Mouse (Mus musculus) adipocyte (in vitro differentiated cells): ENCODE measurements around the gene Tfeb.

Experiments
- DNase-seq: peaks from one replicate; pipeline ENCODE4 v3.0.0-alpha.2; 2016; ENCODE audit warnings: low spot score

Tfeb gene

GRCm38 (mm10) chr17:47712889-47713571 lies 23.8 kb upstream of the Tfeb start:
- DNase-seq, result no peak

DNA sequence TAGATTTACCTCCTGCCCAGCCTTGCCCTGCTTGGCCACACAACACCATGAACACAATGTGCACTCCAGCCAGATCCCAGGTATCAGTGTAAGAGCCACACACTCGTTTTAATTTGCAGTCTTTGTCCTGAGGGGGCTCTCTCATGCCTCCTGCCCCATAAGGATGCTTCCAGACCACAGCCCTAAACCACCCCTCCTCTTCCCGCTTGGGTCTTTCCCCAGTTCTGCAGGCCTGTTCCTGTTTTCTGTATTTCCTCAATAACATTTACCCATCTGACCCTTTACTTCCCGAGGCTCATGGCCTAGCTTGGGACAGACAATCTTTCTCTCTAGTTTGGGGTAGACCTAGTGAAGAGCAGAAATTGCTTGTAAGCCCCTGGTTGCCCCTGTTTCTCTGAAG lies 21.8 kb upstream of the Tfeb start:
- no peak for DNase-seq

- DNase-seq, result no peak
Observed at GRCm38 (mm10) chr17:47721183-47721582, 15.6 kb upstream of the Tfeb start.

DNA sequence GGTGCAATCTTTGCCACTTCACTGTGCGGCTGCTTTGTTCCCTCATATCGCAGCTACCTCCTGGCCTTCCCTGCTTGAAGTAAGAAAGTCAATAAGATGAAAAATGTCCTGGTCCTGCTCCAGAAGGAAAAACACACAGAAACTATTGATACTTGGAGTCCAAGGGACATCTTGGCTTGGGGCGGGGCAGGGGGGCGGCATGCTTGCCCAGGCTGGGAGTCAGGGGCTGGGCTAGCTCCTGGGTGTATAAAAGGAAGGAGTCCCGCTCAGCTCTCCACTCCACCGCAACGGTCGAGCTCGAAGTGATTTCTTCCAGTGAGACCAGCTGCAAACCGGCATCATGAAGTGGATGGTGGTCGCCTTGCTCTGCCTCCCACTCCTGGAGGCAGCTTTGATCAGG lies 10.3 kb upstream of the Tfeb start, which contains the start of gene Pgc:
Gene Pgc, plus strand, starts transcription at position 277 of the 400 bp plus-strand sequence.
- DNase-seq, result no peak

DNA sequence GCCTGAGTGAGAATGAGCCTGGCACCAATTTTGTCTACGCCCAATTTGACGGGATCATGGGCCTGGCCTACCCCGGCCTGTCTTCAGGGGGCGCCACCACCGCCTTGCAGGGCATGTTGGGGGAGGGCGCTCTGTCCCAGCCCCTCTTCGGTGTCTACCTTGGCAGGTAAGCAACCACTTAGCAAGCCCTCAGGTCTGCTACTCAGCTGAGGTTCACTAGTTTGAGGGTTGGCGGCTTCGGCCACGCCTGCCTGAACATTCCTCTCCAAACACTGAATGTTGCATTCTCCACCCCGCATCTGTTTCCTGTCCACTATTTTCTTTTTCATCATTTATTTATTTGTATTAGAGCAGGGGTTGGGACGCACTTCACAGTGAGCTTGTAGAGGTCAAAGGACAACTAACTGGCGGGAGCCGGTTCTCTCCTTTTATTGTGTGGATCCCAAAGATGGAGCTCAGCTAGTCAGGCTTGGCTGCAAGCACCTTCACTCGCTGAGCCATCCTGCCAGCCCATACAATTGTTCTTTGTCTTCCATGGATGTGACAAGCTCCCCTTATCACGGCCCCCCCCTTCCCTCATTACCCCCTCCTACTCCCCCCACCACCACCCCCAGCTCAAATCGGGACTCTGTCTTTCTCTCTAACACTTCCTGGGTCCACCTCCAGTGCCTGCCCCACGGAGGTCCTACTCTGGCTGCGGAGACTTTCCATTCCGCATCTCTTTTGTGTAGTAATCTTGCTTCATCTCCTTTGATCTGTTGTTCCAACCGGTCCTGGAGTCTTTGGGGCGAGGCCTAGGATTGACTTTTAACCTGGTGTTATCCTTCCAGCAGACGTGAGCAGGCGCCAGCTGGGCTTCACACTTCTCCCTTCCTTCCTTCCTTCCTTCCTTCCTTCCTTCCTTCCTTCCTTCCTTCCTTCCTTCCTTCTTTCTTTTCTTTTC lies 5.9 kb upstream of the Tfeb start:
- DNase-seq, result no peak

DNA sequence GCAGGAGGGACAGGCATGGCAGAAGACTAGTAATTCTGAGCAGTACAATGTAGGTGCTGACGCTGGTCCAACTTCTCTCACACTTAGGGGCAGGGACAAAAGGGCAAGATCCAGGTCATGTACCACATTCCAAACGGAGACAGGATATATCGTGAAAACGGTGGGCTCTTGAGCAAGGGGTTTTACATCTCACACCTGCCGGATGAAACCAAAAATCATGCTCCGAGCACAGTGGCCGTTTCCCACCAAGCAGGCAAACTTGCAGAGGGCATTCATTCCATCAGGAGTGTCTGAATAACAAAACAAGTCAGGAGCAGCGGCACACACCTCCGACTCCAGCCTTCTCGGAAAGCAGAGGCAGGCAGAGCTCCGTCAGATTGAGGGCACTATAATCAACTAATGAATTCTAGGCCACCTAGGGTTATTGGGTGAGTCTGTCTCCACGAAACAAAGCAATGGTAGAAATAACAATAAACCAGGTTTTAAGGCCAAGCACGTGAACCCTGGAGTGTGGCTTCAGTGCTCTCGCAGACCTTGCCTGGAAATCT lies 1.2 kb upstream of the Tfeb start:
- DNase-seq, result no peak

GRCm38 (mm10) chr17:47737271-47738065 lies 638 bp downstream of the Tfeb start:
- peak; percentile 83 for DNase-seq

- no peak for DNase-seq
Observed at GRCm38 (mm10) chr17:47738066-47738878, 1.4 kb downstream of the Tfeb start.

DNA sequence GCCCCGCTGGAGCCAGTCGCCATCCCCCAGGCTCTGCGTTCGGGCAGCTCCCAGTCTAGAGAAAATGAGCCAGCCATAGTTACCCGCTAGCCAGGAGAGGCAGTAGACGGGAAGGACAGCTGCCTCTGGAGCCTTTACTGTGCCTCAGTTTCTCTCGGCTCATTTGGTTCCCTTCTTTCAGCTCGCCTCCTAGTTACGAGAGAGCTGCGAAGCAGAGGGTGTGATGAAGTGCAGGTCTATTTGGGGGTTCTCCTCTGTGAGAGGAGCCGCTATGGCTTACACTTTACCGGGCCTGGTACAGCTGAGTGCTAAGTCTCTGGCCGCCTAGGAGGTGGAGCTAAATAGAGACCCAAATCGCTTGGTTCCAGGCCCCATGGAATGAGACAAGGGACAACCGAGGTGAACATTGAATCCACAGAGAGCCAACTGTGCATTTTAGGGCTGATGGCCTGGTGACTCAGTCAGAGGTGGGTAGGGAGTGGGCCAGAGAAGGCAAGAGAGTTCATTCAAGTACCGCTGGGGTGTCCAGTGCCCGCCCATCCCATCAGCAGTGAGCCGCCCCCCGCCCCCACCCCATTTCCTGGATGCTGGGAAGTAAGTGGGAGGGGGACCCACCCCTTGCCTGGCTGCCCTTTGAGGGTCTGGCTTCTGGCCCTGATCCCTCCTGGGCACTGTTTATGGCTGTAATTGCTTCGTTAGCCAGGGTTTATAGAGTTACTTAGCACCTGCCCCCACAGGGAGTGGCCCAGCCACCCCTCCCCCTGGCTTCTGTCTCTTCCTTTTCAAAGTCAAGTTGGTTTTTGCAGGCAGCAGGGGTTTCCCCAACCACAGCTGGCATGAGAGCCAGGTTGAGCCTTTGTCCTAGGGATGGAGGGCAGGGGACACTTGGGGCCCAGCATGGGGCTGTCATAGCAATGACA lies 2.3 kb downstream of the Tfeb start:
- DNase-seq, result no peak

DNA sequence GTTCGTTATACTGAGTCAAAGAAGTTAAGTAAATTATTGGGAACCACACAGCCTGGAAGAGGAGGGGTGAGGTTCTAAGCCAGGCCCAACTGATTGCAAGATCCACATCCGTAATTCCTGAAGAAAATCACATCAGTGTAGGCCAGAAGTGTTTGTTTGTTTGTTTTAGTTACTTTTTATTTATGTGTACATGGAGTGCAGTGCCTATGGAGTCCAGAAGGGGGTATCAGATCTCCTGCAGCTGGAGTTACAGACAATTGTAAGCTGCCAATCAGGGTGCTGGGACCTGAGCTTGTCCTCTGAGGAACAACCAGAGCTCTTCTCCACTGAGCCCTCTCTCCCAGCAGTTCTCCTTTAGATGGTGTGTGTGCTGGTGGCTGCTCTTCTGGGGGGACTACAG lies 3.4 kb downstream of the Tfeb start:
- DNase-seq, result peak; percentile 22

GRCm38 (mm10) chr17:47742991-47743734 lies 6.3 kb downstream of the Tfeb start:
- DNase-seq, result no peak

DNA sequence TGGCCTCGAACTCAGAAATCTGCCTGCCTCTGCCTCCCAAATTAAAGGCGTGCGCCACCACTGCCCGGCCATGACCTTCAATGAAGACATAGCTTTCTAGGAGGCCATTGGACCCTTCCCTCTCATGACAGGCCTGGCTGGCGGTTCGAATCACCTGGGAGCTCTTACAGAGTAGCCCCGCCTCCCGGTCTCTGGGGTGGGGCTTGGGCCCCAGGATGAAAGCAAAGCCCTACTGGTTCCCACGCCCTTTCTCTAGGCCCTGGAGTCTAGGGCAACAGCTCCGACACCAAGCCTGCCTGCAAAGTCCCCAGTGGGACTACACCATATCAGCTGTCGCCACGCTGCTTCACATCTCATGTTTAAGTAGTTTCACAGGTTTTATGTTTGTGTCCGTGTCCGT lies 7.3 kb downstream of the Tfeb start:
- no peak for DNase-seq

- no peak for DNase-seq
Observed at GRCm38 (mm10) chr17:47744746-47745368, 8.0 kb downstream of the Tfeb start.

- peak; percentile 84 for DNase-seq
Observed at GRCm38 (mm10) chr17:47748791-47749553, 12.1 kb downstream of the Tfeb start.

- no peak for DNase-seq
Observed at GRCm38 (mm10) chr17:47749626-47750025, 12.8 kb downstream of the Tfeb start.

DNA sequence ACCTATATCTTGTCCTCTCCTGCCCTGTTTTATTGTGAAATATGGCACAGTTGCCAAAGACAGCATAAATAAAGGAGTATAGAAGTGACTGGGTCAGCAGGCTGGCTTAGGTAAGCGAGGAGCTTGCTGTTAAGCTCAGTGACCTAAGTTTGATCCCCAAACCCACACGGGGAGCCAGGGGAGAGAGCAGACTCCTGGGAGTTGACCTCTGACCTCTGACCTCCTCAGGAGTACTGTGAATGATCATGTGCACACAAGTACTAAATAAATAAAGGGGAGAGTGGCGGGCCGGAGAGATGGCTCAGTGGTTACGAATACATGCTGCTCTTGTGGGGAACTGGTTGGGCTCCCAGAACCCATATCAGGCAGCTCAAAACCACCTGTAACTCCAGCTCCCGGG lies 13.3 kb downstream of the Tfeb start:
- DNase-seq, result peak; percentile 18

DNA sequence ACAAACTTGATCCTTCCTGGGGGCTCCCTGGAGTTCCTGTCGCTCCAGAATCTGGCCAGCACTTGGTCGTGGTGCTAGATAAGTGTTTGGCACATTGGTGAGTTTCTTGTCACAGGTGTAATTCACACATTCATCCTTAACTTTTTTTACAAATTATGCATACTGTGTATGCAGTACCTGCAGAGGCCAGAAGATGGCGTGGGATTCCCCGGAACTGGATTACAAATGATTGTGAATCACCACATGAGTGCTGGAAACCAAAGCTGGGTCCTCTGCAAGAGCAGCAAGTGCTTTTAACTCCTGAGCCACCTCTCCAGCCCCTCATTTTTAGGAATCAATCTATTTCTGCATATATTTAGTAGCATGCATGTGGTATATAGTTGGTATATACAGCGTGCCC lies 15.0 kb downstream of the Tfeb start:
- no peak for DNase-seq

DNA sequence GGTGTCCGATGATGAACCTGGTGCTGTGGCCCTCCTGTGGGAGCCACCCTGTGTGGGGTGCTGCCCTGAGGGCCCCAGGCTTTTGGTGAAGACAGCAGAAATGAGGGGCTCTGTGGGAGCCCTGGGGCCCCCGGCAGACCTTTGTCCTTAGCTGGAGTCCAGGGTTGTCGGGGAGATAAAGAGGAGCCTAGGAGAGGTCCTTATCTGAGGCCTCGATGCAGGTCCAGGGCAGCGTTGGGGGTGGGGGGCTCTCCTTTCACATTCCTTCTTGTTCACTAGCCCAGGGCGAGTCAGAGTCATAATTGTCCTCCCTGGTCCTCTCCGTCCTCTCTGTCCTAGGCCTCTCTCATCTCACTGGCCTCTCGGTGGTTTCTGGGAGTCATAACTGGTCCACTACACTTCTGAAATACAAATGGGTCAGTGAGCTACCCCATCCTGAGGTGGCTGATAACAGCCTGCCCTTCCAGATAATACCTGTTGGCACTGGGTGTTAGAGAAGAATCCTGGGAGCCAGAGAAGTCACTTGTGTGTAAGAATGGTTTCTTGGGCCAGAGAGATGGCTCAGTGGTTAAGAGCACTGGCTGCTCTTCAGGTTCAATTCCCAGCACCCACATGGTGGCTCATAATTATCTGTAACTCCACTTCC lies 16.4 kb downstream of the Tfeb start:
- DNase-seq, result no peak
